Mouse (Mus musculus) myocyte (in vitro differentiated cells): ENCODE data around the gene B130006D01Rik.

Experiments
- E2F4 ChIP-seq: IDR thresholded peaks from one replicate; pipeline ENCODE4 v1.6.1; 2011; ENCODE audit warnings: mild to moderate bottlenecking, control low read depth, moderate library complexity; ENCODE audit not compliant: insufficient read depth
- MAX ChIP-seq: IDR thresholded peaks from one replicate; pipeline ENCODE4 v1.6.1; 2011; ENCODE audit warnings: low read depth, mild to moderate bottlenecking, control low read depth
- MYOD1 ChIP-seq, 3 experiments: IDR thresholded peaks; one replicate each; pipeline ENCODE4 v1.6.1; 2011; ENCODE audit warnings: control low read depth in 2 of 3, low read depth in 2 of 3, mild to moderate bottlenecking in 2 of 3, moderate library complexity in 1 of 3; ENCODE audit not compliant: insufficient read length in 2 of 3, control insufficient read depth in 1 of 3
- POLR2A ChIP-seq: IDR thresholded peaks from one replicate; pipeline ENCODE4 v1.6.1; 2011; ENCODE audit warnings: low read depth, mild to moderate bottlenecking, control low read depth, moderate library complexity; ENCODE audit not compliant: insufficient read length
- REST ChIP-seq: IDR thresholded peaks from one replicate; pipeline ENCODE4 v1.6.1; 2011; ENCODE audit warnings: mild to moderate bottlenecking, control low read depth, moderate library complexity; ENCODE audit not compliant: insufficient read depth, insufficient read length
- USF1 ChIP-seq: IDR thresholded peaks from one replicate; pipeline ENCODE4 v1.6.1; 2011; ENCODE audit warnings: low read depth, mild to moderate bottlenecking, control low read depth, moderate library complexity

GRCm38 (mm10) chr11:95712085-95712562 is 11.3 kb upstream of the B130006D01Rik start:
- TF ChIP-seq POLR2A (no peak), MYOD1 (IDR thresholded peaks at IDR 0.05; ENCODE audit: control insufficient read depth in 1 of 3, insufficient read length in 2 of 3, low read depth in 2 of 3) (no peak), E2F4 (no peak), REST (no peak), USF1 (no peak), MAX (no peak)
